Mouse (Mus musculus) layer of hippocampus, postnatal 25 days (tissue): ENCODE measurements around the gene 4930596D02Rik. TPM values are rescaled to one million over a fixed set of nuclear protein-coding genes. Genes with fewer than 3 reads are reported as not detected.

Source experiments
- DNase-seq, 2 experiments: peaks; one replicate each; pipeline ENCODE4 v3.0.0; 2022; ENCODE audit warnings: mixed read lengths in 2 of 2, low spot score in 1 of 2; ENCODE audit errors: extremely low spot score in 1 of 2
- total RNA-seq, 2 experiments: library from RNA; stranded (reverse); gene quantifications; 2 replicates each; pipeline ENCODE4 v1.2.3; 2021

The 4930596D02Rik gene
- not detected for total RNA-seq

DNA sequence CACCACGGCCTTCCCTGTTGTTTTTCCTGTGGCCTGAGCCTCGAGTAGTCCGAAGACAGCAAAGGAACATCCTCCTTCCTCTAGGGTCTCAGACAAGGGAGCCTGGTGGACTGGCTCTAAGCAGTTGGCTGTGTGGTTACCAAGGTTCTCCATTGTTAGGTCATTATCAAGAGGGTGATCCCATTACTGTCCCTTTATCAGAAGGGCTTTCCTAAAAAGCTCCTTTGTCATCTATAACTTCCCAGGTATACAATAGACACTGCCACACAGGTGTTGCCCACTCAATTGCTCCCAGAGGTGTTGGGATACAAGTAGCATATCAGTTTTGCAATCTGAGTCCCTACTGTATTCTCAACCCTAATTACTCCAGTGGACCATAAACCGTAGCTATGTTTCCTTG, at the start of gene 4930596D02Rik:
TSS of gene 4930596D02Rik (minus strand) at position 101 of the 400 bp plus-strand sequence.
- no peak for DNase-seq

DNA sequence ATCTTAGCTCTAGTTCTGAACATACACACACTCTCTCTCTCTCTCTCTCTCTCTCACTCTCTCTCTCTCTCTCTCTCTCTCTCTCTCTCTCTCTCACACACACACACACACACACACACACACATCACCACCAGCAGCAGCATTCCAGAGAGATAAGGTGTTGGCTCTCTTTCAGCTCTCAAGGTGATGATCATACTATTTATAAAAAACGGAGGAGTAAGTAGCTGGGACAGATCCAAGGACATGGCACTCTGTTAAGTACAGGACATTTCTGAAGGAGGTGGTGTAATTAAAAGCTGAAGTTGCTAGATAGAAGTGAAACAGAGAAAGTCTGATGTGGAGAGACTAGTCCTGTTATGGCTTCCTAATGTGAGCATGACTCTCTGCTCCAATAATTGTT, 41.5 kb upstream of the 4930596D02Rik start:
- DNase-seq: no peak

DNA sequence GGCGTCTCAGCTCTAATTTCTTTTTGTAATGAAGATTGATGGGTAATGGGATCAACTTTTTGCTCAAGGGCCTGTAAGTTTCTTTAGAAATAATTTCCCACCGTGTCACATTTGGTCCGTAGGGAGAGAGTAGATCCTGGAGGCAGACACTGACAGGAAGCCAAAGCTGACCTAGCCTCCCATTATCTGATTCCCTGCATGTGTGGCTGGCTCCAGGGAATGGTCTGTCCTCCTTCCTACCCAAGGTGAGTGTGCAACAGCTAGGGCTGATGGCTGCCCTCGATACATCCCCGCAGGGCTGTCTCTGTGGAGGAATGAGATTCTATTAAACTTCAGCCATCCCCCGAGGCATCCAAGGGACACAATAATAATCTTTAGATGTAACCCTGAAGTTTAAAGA, 33.5 kb upstream of the 4930596D02Rik start:
- DNase-seq: no peak

DNA sequence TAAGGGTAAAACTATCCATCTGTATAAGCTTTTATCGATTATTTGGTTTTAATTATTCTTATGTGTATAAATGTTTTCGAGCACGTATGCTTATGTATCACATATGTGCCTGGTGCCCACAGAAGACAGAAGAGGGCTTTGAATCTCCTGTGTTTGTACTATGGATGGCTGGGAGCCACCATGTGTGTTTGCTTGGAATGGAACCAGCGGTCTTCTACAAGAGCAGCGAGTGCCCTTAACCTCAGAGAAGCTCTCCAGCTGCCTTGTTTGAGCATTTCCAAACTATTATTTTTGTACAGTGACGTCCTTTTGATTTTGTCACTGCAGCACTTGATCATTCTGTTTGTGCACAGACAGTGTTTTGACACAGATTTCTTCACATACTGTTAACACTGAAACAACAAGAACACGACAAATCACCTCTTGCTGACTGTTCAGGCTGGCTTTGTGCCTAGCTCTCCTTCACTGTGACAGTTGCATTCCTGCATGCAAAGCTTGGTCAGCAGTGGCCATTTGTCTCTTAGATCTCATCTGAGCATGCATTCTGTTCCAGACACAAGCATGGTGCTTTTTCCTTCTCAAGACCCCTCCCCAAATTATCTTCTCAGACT, 30.4 kb upstream of the 4930596D02Rik start:
- DNase-seq: no peak

DNA sequence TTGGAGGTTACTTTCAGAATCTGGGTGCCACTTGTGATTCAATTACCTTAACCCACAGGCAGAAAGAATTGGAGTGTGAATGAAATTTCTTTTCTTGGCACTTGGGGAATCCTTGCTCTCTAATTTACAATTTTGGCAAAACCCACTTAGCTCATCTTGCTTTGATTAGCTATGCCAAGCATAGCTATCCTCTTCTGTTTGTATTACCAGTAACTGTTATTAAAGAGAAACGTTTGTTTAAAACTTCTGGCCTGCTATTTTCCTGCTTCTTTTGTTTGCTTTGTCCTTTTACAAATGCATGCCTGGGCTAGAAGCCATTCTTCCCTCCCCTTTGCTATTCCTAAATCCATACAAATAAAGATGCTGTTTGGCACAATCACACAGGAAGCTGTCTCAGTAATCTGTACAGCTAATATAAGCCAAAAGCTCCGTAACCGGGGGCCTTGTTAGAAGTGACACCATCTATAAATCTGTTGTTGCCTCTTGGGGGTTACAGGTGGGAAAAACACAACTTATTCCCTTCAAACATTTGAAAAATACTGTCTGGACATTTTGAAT, 19.0 kb downstream of the 4930596D02Rik start:
- DNase-seq: no peak

DNA sequence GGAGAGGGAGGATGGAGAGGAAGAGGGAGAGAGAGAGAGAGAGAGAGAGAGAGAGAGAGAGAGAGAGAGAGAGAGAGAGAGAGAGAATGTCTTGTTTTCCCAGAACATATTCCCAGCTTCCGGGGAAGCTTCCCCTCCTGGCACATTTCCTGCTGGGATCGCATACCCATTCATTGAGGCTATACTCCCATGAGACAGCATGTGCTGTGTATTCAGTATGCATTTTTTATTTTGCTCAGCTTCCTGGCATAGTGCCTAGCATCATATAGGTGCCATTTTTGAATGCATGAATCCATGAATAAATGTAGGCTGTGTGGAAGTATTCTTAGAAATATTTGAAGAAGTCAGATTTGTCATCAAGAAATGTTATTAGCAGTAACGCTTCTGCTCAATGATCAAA, 31.7 kb downstream of the 4930596D02Rik start:
- no peak for DNase-seq

DNA sequence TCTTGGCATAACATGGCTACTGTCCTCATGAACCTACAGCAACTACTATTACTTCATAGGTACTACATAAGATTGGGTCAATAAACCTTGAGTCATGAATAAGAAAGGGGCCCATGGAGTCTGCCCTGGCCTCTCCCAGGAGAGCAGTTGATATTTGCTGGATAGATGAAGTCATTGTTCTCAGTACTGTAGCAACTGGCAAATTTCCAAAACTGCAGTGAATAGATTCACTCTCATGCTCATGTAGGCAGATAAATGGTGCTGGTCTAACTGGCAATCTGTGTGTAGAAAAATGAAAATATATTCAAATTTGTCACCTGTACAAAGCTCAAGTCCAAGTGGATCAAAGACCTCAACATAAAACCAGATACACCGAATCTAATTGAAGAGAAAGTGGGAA, 38.5 kb downstream of the 4930596D02Rik start:
- no peak for DNase-seq
